Mouse (Mus musculus) urinary bladder, postnatal 0 days (tissue): ENCODE measurements around the gene Ppp2r1b. TPM values are rescaled to one million over a fixed set of nuclear protein-coding genes. Genes with fewer than 3 reads are reported as not detected.

Experiments used
- polyA plus RNA-seq: library from polyadenylated mRNA; unstranded; fragments of >200 nt; fragmentation: Nextera tagmentation; extraction: Ambion mirVana; gene quantifications from 2 replicates; pipeline ENCODE4 v1.2.1, GENCODE M21; 2015

Ppp2r1b gene
- polyA plus RNA-seq = 21.8 and 23.2 TPM in 2 replicates

GRCm38 (mm10) chr9:50845081-50845480 is at the start of gene Ppp2r1b:
Gene Ppp2r1b, plus strand, starts transcription at chr9:50845301.

Other genes starting within 250 kb of the Ppp2r1b start
- 283 and 294 TPM in 2 replicates for gene Sdhd, start 241.5 kb upstream of the Ppp2r1b start, polyA plus RNA-seq
- 213 and 221 TPM in 2 replicates for gene Timm8b, start 241.4 kb upstream of the Ppp2r1b start, polyA plus RNA-seq
- gene Pih1d2, start 228.0 kb upstream of the Ppp2r1b start, polyA plus RNA-seq = 1.5 and 1.8 TPM in 2 replicates
- gene Nkapd1, start 227.8 kb upstream of the Ppp2r1b start, polyA plus RNA-seq = 12.5 and 14.8 TPM in 2 replicates
- gene Dlat, start 185.5 kb upstream of the Ppp2r1b start, polyA plus RNA-seq = 36.8 and 50.7 TPM in 2 replicates
- gene Dixdc1, start 105.8 kb upstream of the Ppp2r1b start, polyA plus RNA-seq = 4.4 and 5.5 TPM in 2 replicates
- gene 2310030G06Rik, start 98.8 kb upstream of the Ppp2r1b start, polyA plus RNA-seq = 8.0 and 8.8 TPM in 2 replicates
- gene Cryab, start 94.0 kb upstream of the Ppp2r1b start, polyA plus RNA-seq = 377 and 452 TPM in 2 replicates
- gene Hspb2, start 92.9 kb upstream of the Ppp2r1b start, polyA plus RNA-seq = 50.8 and 52.8 TPM in 2 replicates
- gene Fdxacb1, start 77.1 kb upstream of the Ppp2r1b start, polyA plus RNA-seq = 7.0 and 7.4 TPM in 2 replicates
- 19.1 and 20.0 TPM in 2 replicates for gene Alg9, start 70.3 kb upstream of the Ppp2r1b start, polyA plus RNA-seq
- 31.9 and 33.0 TPM in 2 replicates for gene 1110032A03Rik, start 69.8 kb upstream of the Ppp2r1b start, polyA plus RNA-seq
- 10.8 and 12.7 TPM in 2 replicates for gene Sik2, start 163.8 kb downstream of the Ppp2r1b start, polyA plus RNA-seq
- gene Btg4, start 215.6 kb downstream of the Ppp2r1b start, polyA plus RNA-seq = not detected in 2 replicates
- gene Layn, start 231.8 kb downstream of the Ppp2r1b start, polyA plus RNA-seq = 3.9 and 4.0 TPM in 2 replicates